Mouse (Mus musculus) lung, adult 2 months (tissue): ENCODE measurements around the gene Mrpl1.

Experiments
- CTCF ChIP-seq: fragments of 200-500 bp; IDR thresholded peaks from 2 replicates; pipeline ENCODE4 v1.5.1; 2011; ENCODE audit warnings: mild to moderate bottlenecking, low read length, control low read depth; ENCODE audit not compliant: insufficient read depth
- POLR2A ChIP-seq: fragments of 200-500 bp; IDR thresholded peaks from 2 replicates; pipeline ENCODE4 v1.6.1; 2011; ENCODE audit warnings: low read depth, mild to moderate bottlenecking, control low read depth, low read length, borderline replicate concordance; ENCODE audit errors: extremely low read depth

- no peak for TF ChIP-seq CTCF
- no peak for TF ChIP-seq POLR2A
These were observed 45.8 kb upstream of the Mrpl1 start for GRCm38 (mm10) chr5:96163396-96164020.
